Mouse (Mus musculus) CH12.LX (cell line): ENCODE results near the gene Gm21981. TPM values are rescaled to one million over a fixed set of nuclear protein-coding genes. Genes with fewer than 3 reads are reported as not detected.

Experiments
- DNase-seq: peaks from one replicate; pipeline ENCODE4 v3.0.0-alpha.2; 2013; ENCODE audit errors: extremely low read depth
- H3K27ac ChIP-seq: 2 replicates; pipeline ENCODE4 v1.5.1; 2012; ENCODE audit warnings: low read depth, mild to moderate bottlenecking, control low read depth, moderate library complexity; ENCODE audit not compliant: insufficient read depth
- H3K27me3 ChIP-seq: replicated peaks from 2 replicates; pipeline ENCODE3; 2012; ENCODE audit warnings: inconsistent platforms
- H3K36me3 ChIP-seq, 2 experiments: replicated peaks in 1 of 2; 2 replicates each; pipeline versions ENCODE3 to v1.6.1; 2012; ENCODE audit warnings: inconsistent platforms in 1 of 2, low read length in 1 of 2, mild to moderate bottlenecking in 1 of 2, mixed read lengths in 1 of 2, moderate library complexity in 1 of 2; ENCODE audit not compliant: control insufficient read depth in 1 of 2, insufficient read depth in 1 of 2
- H3K4me1 ChIP-seq, 2 experiments: 2 replicates each; pipeline ENCODE4 v1.6.1; 2012; ENCODE audit warnings: inconsistent platforms in 1 of 2, moderate library complexity in 1 of 2; ENCODE audit not compliant: insufficient read depth in 2 of 2, control insufficient read depth in 1 of 2
- H3K4me2 ChIP-seq: 2 replicates; pipeline ENCODE4 v1.6.1; 2012; ENCODE audit warnings: low read depth, mild to moderate bottlenecking, control low read depth; ENCODE audit not compliant: poor library complexity, insufficient read depth, severe bottlenecking
- H3K4me3 ChIP-seq, 3 experiments: fragments of 150-350 bp in 1 of 3; sonication (generic) in 1 of 3; replicated peaks in 1 of 3; 2 replicates each; pipeline versions ENCODE3 to v1.5.1; 2011 to 2012; ENCODE audit warnings: low read depth in 2 of 3, low read length in 2 of 3, mild to moderate bottlenecking in 2 of 3, moderate library complexity in 2 of 3, control low read depth in 1 of 3, improper control_type of control experiment in 1 of 3, inconsistent platforms in 1 of 3, mixed read lengths in 1 of 3; ENCODE audit not compliant: poor library complexity in 1 of 3
- H3K79me2 ChIP-seq: replicated peaks from 2 replicates; pipeline ENCODE4 v1.6.1; 2012; ENCODE audit warnings: mild to moderate bottlenecking, moderate library complexity; ENCODE audit not compliant: control insufficient read depth, poor library complexity, insufficient read depth, severe bottlenecking; ENCODE audit errors: extremely low read depth
- H3K9ac ChIP-seq: 2 replicates; pipeline ENCODE4 v1.6.1; 2012; ENCODE audit warnings: low read depth, mild to moderate bottlenecking, control low read depth, moderate library complexity; ENCODE audit not compliant: insufficient read depth
- H3K9me3 ChIP-seq: replicated peaks from 2 replicates; pipeline ENCODE3; 2012; ENCODE audit warnings: low read length, inconsistent platforms, mixed read lengths
- BHLHE40 ChIP-seq: IDR thresholded peaks from 2 replicates; pipeline ENCODE4 v1.6.1; 2011; ENCODE audit warnings: mild to moderate bottlenecking, low read depth, low read length, improper control_type of control experiment
- CHD2 ChIP-seq: IDR thresholded peaks from 2 replicates; pipeline ENCODE4 v1.6.1; 2011; ENCODE audit warnings: low read length, improper control_type of control experiment
- CTCF ChIP-seq, 2 experiments: IDR thresholded peaks in 1 of 2; conservative IDR thresholded peaks in 1 of 2; 2 replicates each; pipeline ENCODE4 v1.5.1; 2011 to 2012; ENCODE audit warnings: low read depth in 2 of 2, low read length in 2 of 2, improper control_type of control experiment in 1 of 2, inconsistent platforms in 1 of 2, mild to moderate bottlenecking in 1 of 2, moderate library complexity in 1 of 2
- ETS1 ChIP-seq: conservative IDR thresholded peaks from 2 replicates; pipeline ENCODE4 v1.6.1; 2012; ENCODE audit warnings: low read depth, mild to moderate bottlenecking, inconsistent platforms, low read length, improper control_type of control experiment, moderate library complexity
- GABPA ChIP-seq: IDR thresholded peaks from 2 replicates; pipeline ENCODE4 v1.6.1; 2012; ENCODE audit warnings: low read depth, low read length, improper control_type of control experiment, inconsistent platforms; ENCODE audit not compliant: insufficient replicate concordance
- KAT2A ChIP-seq: IDR thresholded peaks from 2 replicates; pipeline ENCODE4 v1.6.1; 2012; ENCODE audit warnings: low read length, improper control_type of control experiment, inconsistent platforms; ENCODE audit not compliant: insufficient replicate concordance
- MAFK ChIP-seq: IDR thresholded peaks from 2 replicates; pipeline ENCODE4 v1.6.1; 2011; ENCODE audit warnings: low read length, improper control_type of control experiment; ENCODE audit not compliant: insufficient replicate concordance
- MAZ ChIP-seq: IDR thresholded peaks from 2 replicates; pipeline ENCODE4 v1.6.1; 2012; ENCODE audit warnings: low read depth, mild to moderate bottlenecking, inconsistent platforms, low read length, improper control_type of control experiment, moderate library complexity
- MEF2A ChIP-seq: IDR thresholded peaks from 2 replicates; pipeline ENCODE4 v1.6.1; 2014; ENCODE audit warnings: low read depth, mild to moderate bottlenecking, inconsistent platforms, low read length, improper control_type of control experiment, borderline replicate concordance
- MXI1 ChIP-seq: IDR thresholded peaks from 2 replicates; pipeline ENCODE4 v1.6.1; 2011; ENCODE audit warnings: mild to moderate bottlenecking, low read depth, low read length, improper control_type of control experiment
- NELFE ChIP-seq: IDR thresholded peaks from 2 replicates; pipeline ENCODE4 v1.6.1; 2011; ENCODE audit warnings: low read depth, low read length, improper control_type of control experiment
- PAX5 ChIP-seq: IDR thresholded peaks from 2 replicates; pipeline ENCODE4 v1.6.1; 2012; ENCODE audit warnings: low read length, inconsistent platforms, mixed read lengths
- POLR2AphosphoS2 ChIP-seq: IDR thresholded peaks from 2 replicates; pipeline ENCODE4 v1.6.1; 2011; ENCODE audit warnings: low read depth, low read length, improper control_type of control experiment
- RAD21 ChIP-seq: IDR thresholded peaks from 2 replicates; pipeline ENCODE4 v1.6.1; 2011; ENCODE audit warnings: low read depth, mild to moderate bottlenecking, low read length, improper control_type of control experiment, moderate library complexity
- RCOR1 ChIP-seq: conservative IDR thresholded peaks from 2 replicates; pipeline ENCODE4 v1.6.1; 2012; ENCODE audit warnings: low read depth, mild to moderate bottlenecking, inconsistent platforms, low read length, improper control_type of control experiment
- TCF12 ChIP-seq: IDR thresholded peaks from 2 replicates; pipeline ENCODE4 v1.6.1; 2014; ENCODE audit warnings: low read depth, mild to moderate bottlenecking, inconsistent platforms, low read length, improper control_type of control experiment
- UBTF ChIP-seq: IDR thresholded peaks from 2 replicates; pipeline ENCODE4 v1.6.1; 2012; ENCODE audit warnings: low read depth, mild to moderate bottlenecking, inconsistent platforms, low read length, improper control_type of control experiment, moderate library complexity
- USF1 ChIP-seq: IDR thresholded peaks from 2 replicates; pipeline ENCODE4 v1.6.1; 2014; ENCODE audit warnings: low read depth, mild to moderate bottlenecking, inconsistent platforms, low read length, improper control_type of control experiment
- USF2 ChIP-seq: conservative IDR thresholded peaks from 2 replicates; pipeline ENCODE4 v1.6.1; 2011; ENCODE audit warnings: low read depth, low read length, improper control_type of control experiment
- ZKSCAN1 ChIP-seq: IDR thresholded peaks from 2 replicates; pipeline ENCODE4 v1.6.1; 2012; ENCODE audit warnings: low read depth, inconsistent platforms, low read length, improper control_type of control experiment, borderline replicate concordance
- ZMIZ1 ChIP-seq: IDR thresholded peaks from 2 replicates; pipeline ENCODE4 v1.6.1; 2012; ENCODE audit warnings: low read depth, mild to moderate bottlenecking, inconsistent platforms, low read length, improper control_type of control experiment
- dilution Hi-C: fragments of 300-500 bp; cut with MboI; formaldehyde crosslinking; loops from 2 replicates; pipeline ENCODE4 v1.14.3; 2020; ENCODE audit warnings: low sequenced_read_pairs; ENCODE audit not compliant: extremely low pct_unique_long_range_greater_than_20kb, extremely low pct_ligation_motif_present
- in situ Hi-C: fragments of 300-500 bp; cut with MboI; formaldehyde crosslinking; loops from 3 replicates; pipeline ENCODE4 v1.14.3; 2019; ENCODE audit warnings: low sequenced_read_pairs, low pct_ligation_motif_present, low pct_unique_long_range_greater_than_20kb, mixed read lengths
- polyA plus RNA-seq: library from polyadenylated mRNA; unstranded; fragments of >175 nt; gene quantifications from 2 replicates; pipeline ENCODE4 v1.2.1, GENCODE M21; 2012; ENCODE audit warnings: low read depth; ENCODE audit not compliant: insufficient read length
- total RNA-seq, 2 experiments: library from RNA; depleted of rRNA; stranded (reverse); fragments of 300-350 nt in 1 of 2; fragments of >200 nt in 1 of 2; gene quantifications; 2 replicates each; pipeline ENCODE4 v1.2.3; 2012 to 2014

The Gm21981 gene
- total and polyA plus RNA-seq, 3 experiments = 0.11 to 0.59 TPM; not detected in 1

DNA sequence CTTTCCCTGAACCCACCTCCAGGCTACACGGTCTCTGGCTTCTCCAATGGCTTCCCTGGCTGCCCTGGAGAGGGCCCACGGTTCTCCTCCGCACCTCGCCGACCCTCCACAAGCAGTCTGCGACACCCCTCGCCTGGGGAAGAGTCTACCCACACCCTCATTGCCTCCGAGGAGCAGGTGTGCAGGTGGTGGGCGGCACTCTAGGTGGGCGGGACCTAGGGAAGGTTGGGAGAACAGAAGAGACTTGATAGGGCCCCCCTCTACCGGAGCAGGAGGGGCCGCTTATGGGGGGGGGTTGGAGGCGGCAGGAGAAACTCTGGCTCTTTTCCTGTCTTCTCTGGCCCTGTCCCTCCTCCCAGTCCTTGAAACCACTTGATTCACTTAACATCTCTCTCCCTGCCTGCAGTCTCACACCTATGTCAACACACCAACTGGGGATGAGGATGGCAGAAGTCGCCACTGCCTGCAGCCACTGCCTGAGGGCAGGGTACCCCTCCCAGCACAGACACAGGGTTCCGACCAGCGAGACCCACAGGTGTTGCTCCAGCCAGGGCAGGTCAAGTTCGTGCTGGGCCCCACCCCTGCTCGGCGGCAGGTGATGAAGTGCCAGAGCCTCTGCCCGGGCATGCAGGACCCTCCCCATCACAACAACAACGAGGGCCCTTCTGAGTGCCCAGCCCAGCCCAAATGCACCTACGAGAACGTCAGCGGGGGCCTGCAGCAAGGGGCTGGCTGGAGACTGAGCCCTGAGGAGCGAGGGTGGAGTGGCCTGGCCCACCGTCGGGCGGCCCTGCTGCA, 8.5 kb upstream of the Gm21981 start:
- no peaks in the 10 kb centered on the region for H3K79me2 ChIP-seq
- H3K9me3 ChIP-seq = no peaks in the 10 kb centered on the region
- no peak overlapping the region for H3K4me2 ChIP-seq
- H3K27ac ChIP-seq = no peak overlapping the region
- DNase-seq = no peak
- H3K27me3 ChIP-seq = peaks cover 16% of the 10 kb centered on the region
- no peak overlapping the region for H3K9ac ChIP-seq
- TF ChIP-seq MEF2A (no peak), BHLHE40 (no peak), MXI1 (no peak), NELFE (no peak), MAFK (no peak), RCOR1 (no peak), USF1 (no peak), ZKSCAN1 (no peak), PAX5 (no peak), POLR2AphosphoS2 (no peak)
- H3K36me3 ChIP-seq = peaks cover 2 to 15% of the 10 kb centered on the region in 2 experiments
- H3K4me3 ChIP-seq = no peak overlapping the region
- H3K4me1 ChIP-seq = no peaks in the 10 kb centered on the region
- in situ Hi-C loops (no loop called here), dilution Hi-C loops (no loop called here)

DNA sequence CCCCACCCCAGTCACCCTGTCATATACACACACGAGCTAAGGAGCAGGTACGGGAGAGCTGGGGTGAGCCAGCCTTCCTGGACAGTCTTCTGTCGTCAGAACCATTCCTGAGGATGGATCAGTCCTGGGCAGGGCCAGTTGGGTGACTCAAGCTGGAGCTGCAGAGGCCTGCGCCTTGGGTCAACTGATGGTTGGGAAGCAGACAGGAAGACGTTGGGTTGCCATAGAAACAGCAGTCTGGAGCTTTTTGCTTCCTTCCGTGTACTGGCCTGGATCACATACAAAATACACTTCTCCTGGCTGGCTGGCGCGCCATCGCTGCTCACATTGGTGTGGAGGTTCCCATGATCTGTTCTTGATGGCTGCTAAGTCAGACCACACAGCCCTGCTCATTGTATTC, 7.5 kb upstream of the Gm21981 start:
- DNase-seq = no peak
- dilution Hi-C loops (no loop called here), in situ Hi-C loops (no loop called here)
- no peak overlapping the region for H3K9ac ChIP-seq
- peaks cover 2 to 15% of the 10 kb centered on the region in 2 experiments for H3K36me3 ChIP-seq
- H3K79me2 ChIP-seq = no peaks in the 10 kb centered on the region
- H3K27ac ChIP-seq = no peak overlapping the region
- H3K4me3 ChIP-seq = no peak overlapping the region
- no peaks in the 10 kb centered on the region for H3K9me3 ChIP-seq
- peaks cover 21% of the 10 kb centered on the region for H3K27me3 ChIP-seq
- no peaks in the 10 kb centered on the region for H3K4me1 ChIP-seq
- H3K4me2 ChIP-seq = no peak overlapping the region
- TF ChIP-seq CTCF (conservative IDR thresholded peaks at IDR 0.05 in 1 of 2, IDR thresholded peaks at IDR 0.05 in 1 of 2; ENCODE audit: low read depth in 2 of 2, low read length in 2 of 2) (no peak), UBTF (no peak)

DNA sequence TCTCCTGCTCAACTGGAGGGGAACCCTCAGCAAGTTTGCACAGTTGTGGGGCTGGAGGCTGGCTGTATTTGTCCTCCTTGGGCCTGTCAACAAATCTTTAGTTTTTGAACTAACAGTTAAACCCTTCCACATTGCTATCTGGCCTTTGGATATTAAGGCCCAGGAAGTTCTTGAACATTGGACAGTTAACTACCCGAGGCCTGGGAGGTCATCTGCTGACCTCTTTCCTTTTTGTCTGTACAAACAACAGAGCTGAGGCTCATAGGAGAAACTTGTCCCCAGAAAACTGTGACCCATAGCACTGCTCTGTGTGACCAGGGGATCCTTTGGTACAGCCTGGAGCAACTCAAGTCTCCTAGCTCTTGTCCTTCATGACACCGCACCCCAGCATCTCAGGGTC, 4.8 kb upstream of the Gm21981 start:
- peaks cover 2 to 15% of the 10 kb centered on the region in 2 experiments for H3K36me3 ChIP-seq
- peaks cover 37% of the 10 kb centered on the region for H3K27me3 ChIP-seq
- no peaks in the 10 kb centered on the region for H3K9me3 ChIP-seq
- no peak overlapping the region for H3K27ac ChIP-seq
- in situ Hi-C loops = no loop called here
- H3K4me1 ChIP-seq = peaks cover 0 to 8% of the 10 kb centered on the region in 2 experiments; a peak in 2 of 4 replicates
- TF ChIP-seq RCOR1 = no peak
- no peak for TF ChIP-seq ZKSCAN1
- TF ChIP-seq BHLHE40 = no peak
- no peak for TF ChIP-seq ETS1
- no peak for TF ChIP-seq CHD2
- no peak for TF ChIP-seq PAX5
- no peak for TF ChIP-seq ZMIZ1
- no peak for TF ChIP-seq USF2
- TF ChIP-seq RAD21 = no peak
- TF ChIP-seq MAFK = no peak
- TF ChIP-seq POLR2AphosphoS2 = no peak
- TF ChIP-seq KAT2A = no peak
- TF ChIP-seq GABPA = no peak
- TF ChIP-seq TCF12 = no peak
- TF ChIP-seq CTCF (conservative IDR thresholded peaks at IDR 0.05 in 1 of 2, IDR thresholded peaks at IDR 0.05 in 1 of 2; ENCODE audit: low read depth in 2 of 2, low read length in 2 of 2) = no peak
- no peak for TF ChIP-seq MAZ
- TF ChIP-seq, all 38 proteins: peak for 0
- Histone ChIP-seq H3K4me3 (no peak overlapping the region), H3K4me2 (no peak overlapping the region), H3K79me2 (no peaks in the 10 kb centered on the region), H3K9ac (no peak overlapping the region)
- no peak for DNase-seq
- dilution Hi-C loops = no loop called here
